Mouse (Mus musculus): Measurements from ENCODE around the gene Cabin1. TPM values are rescaled to one million over a fixed set of nuclear protein-coding genes. Genes with fewer than 3 reads are reported as not detected.
"Not testable (repeated sequence)": the region's sequence is repeated elsewhere in the genome, so short reads cannot be mapped to it uniquely, and the experiment has no call there.

The Cabin1 gene
- 10 to 100 TPM; 24.8 to 27.1 (median 26.2) TPM for polyA plus RNA-seq (2017; shearing (Covaris generic))

DNA sequence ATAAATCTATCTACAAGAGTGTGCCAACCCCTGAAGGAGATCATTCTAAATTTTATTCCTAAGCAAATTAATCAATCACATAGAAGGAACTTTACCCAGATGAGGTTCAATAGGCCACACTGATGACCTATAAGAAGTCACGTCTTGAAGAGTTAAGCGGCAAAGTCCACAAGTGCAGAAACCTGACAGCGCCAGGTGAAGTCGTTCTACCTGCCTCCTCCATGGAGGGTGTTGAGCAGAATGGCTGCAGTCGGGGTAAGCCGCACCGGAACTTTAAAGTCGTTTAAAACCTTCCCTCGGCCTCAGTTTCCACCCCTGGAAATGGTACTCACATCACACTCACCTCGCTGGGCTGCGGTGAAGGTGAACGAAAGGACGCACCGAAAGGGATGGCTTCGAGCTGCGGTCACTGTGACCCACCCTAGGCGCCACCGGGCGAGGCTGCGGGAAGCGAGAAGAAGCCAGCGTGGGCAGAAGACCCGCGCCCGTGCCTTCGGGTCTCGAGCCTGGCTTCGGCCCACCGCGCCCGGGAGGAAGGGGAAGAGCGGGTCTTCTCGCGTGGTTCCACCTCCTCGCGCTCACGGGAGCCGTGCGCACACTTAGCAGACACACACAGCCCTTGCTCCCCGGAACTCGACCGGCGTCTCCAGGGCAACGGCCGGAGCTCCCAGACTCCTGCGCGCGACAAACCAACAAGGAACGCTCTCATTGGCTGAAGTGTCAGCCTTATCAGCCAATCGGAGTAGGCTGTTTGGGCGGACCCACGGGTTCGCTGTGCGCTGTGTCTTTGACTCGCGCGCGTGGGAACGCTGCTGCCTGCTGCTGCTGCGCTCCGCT lies at the start of gene Cabin1:
Gene Cabin1 (minus strand): TSS at position 660 of the 837 bp plus-strand sequence.
- ATAC-seq: peak; percentile 98

DNA sequence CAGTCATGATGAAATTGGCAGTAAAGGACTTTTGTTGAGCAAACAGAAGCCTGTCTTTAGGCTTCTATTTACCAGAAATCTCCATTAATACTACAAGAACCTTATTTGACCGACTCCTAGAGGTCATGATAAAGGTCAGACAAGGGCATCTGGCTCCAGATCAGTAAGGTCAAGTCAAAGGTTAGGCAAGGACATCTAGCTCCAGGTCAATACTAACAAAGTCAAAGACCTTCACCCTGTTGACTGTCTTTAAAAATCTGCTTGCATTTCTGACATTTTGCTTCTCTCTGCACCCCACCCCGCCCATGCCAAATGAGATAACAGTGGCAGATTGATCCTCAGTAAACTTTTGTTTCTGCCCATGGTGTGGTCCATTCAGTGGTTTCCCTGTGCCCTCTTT lies 40.1 kb upstream of the Cabin1 start:
- no peak for ATAC-seq

DNA sequence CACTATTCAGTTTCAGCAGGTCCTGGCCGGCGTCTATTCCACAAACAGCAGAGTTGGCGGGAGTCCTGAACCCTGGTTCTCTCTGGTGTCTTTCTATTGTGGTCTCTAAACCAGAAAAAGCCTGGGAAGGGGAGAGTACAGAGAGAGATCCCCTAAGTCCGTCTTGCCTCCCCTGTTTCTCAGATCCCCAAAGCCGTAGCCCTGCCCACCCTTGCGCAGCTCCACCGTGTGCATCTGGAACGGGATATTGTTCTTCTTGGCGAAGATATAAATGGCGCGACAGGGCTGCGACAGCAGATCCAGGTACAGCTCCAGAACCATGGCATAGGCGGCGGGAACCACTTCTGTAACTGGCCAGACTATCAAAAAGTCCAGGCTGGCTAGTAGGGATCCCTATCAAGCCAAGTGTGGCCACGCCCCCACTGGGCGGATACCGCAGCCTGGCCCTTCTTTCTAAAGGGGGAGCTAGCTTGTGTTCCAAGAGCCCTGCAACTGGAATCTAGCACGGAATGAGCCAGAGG lies 34.1 kb upstream of the Cabin1 start, which contains the start of gene Gstt1:
Gene Gstt1 (minus strand): TSS at position 409 of the 521 bp plus-strand sequence.
- ATAC-seq: peak; percentile 37

DNA sequence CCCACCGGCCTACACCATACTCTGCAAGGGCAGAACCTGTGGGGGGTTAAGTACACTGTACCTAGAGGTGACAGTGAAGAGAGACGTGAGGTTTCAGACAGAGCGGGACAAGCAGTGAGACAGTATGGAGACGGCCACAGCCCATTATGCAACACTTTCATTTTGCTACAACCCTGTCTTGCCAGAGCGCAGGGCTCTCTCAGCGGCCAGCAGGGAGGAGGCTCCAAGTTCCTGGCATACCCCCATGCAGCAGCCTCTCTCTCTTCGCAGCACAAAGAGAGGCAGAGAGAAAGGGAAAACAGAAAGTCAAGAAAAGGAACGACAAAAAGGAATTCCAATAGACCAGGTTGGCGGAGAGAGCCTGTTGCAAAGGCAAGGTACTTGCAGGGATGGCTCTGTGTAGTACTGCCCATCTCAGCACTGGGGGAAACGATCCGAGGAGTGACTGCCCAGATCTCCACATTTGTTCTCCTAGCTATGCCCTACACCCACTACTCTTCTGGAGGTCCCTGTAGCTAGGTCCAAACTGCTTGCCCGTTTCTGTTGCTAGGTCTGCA lies 33.6 kb upstream of the Cabin1 start:
- peak; percentile 70 for ATAC-seq

DNA sequence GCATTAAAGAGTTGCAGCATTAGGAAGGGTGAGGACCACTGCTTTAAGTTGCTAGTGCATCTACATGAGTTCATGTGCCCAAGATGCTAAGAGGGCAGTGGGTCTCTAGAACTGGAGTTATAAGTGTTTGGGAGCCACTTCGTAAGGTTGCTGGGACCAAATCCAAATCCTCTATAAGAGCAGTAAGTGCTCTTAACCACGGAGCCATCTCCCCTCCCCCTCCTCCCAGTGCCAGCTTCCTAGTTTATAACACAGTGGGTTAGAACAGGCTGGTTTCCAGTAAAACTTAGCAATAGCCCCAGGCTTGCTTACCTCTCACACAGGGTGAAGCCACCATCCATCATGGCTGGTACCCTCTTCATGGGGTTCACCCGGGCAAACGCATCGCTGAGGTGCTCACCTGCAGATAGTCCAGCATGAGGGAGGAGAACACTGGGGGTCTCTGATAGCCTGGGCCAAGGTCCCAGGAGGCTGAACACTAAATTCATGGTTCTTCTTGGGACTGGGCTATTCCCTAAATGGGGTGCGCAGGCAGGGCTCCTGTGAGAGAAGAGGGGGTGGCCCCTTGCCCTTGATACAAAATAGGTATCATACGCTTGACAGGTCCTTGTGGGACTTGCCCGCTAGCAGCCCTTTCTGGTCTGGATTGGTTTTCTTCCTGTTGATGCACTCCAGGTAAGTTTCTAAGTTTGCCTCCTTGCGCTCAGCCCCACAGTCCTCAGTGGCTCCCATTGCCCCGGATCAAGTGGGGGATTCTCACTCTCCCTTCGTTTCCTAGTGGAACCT lies 32.8 kb upstream of the Cabin1 start:
- ATAC-seq: no peak

DNA sequence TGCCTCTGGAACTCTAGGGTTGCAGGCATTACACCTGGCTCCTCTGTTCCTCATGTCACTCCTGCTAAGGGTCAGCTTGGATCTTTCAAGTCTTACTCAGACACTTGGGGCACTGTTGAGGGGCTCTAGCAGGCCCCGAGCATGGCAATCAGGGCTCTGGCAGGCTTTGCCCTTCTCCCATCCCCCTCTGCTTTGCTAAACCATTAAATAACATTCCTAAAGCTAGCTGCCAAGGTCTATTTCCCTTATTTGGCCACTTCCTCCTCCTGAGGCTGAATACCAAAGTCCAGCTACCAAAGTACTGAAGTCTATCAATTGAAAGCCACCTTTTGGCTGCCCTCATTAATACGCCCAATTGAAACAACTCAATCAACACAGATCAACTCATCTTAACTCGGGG lies 30.7 kb upstream of the Cabin1 start:
- ATAC-seq: no peak

DNA sequence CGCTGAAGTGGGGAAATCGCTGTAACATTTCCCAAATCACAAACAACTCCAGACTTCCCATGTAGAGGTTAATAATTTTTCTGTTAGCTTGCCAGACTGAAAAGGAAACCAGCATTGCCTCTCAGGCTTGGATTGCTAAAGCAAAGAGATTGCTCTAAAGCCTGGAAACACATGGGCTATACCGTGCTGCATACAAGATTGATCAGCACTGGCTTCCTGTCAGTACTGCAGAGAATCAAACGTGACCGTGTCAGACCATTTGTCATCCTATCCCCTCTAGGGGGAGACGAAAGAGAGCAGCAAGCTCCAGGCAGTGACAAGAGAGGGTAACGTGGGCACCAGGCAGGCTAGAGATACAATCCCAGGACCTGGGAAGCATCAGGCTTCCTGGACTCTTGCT lies 26.6 kb upstream of the Cabin1 start:
- ATAC-seq: no peak

DNA sequence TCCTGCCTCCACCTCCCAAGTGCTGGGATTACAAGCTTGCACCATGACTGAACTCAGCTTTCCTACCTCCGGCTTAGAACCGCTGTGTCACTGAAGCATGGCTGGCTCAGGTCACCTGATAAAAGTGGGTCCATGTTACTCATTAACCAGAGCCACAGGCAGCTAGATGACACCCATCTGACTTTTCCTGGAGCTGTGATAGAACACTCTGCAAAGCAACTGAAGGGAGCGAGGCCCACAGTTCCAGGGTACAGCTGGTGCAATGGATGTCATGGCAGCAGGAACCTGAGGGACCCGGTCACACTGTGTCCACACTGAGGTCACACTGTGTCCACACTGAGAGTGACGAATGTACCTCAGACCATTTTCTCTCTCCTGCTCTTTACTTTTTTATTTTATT lies 25.7 kb upstream of the Cabin1 start:
- ATAC-seq: no peak

DNA sequence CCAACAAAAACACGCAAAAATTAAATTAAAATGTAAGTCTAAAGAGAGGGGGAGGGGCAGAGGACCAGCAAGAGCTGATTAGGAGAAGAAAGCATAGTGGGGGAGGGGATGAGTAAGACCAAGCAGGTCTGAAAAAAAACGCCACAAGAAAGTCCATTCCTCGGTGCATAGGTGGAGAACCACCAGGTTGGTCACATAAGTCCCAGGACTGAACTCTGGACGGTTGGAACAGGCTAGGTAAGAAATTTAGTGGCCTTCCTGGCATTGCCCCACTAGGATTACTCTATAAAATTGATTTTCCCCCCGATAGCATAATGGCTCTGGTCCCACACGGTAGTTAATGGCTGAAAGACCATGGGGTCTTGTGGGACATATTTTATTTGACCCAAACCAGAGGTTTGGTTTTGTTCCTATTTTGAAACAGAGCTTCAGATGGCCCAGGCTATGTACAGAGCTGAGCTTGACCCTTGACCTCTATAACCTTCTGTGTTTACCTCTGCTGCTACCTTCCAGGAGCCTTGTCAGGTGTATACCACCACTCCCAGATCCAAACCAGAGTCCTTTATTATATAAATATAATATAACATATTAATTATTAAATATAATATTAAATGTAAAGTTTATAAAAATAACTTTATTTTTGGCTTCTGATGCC lies 25.1 kb upstream of the Cabin1 start:
- ATAC-seq: no peak

DNA sequence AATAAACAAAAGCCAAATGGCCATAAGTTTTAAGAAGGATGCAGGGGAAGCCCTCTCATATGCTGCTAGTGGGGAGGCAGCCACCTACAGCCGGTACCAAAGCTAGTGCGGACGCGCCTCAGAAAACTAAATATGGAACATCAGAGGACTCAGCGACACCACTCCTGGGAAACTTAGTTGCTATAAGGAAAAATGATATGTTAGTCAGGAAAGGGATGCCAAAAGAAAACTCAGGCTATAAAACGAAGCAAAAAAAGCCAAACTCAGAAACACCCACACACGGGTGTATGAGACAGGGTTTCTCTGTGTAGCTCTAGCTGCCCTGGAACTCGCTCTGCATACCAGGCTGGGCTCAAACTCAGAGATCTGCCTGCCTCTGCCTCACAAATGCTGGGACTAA lies 24.1 kb upstream of the Cabin1 start:
- ATAC-seq: no peak

DNA sequence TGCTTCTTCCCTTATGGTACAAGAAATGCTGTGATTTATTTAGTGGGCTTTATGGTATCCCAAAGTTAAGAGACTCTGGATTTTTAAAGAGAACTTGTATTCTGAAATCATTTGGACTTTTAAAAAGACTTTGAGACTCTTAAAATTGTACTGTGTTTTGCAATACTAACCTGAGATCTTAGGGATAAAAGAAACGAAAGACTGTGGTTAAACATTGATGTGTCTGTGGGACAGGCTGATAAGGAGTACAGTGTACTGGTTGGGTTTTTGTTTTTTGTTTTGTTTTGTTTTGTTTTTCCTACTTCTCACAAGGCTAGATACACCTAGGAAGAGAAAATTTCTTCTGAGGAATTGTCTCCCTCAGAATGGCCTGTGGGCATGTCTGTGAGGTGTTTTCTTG lies 21.3 kb upstream of the Cabin1 start:
- ATAC-seq: no peak

DNA sequence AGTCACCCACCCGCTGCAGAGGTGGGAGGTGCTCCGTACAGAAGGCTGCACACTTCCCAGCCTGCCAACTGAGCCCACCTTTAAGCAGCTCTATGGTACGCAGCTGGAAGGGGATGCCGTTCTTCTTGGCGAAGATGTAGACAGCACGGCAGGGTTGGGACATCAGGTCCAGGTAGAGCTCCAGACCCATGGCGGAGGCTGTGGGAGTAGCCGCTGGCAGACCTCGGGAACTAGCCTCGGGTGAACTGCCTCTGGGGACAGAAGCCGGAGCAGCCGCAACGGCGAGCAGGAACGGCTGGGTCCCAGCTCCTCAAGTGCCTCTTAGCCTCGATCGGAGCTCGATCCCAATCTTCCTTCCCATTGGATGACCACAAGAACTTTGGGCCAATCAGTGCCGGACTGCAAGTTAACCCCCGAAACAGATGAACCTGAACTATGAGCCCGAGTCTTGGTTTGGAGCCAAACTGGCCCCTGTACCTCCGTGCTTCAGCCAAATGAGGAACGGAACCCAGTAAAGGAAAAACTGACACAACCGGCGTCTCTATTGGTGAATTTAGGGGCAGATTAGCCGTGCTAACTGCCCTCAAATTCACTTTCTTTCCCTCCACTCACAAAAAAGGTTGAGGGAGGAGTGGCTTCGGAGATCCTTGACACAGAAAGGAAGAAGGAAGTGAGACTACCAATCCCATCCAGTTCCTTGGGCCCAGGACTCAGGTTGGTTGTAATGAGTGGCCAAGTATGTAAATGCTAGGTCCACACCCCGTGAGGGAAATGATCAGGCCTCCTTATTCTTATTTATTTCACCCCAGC lies 16.8 kb upstream of the Cabin1 start, which contains the start of the genes Gm20441 and Gstt3:
Gene Gm20441 (minus strand): TSS at position 186 of the 810 bp plus-strand sequence.
Gene Gstt3 (minus strand): TSS at position 646 of the 810 bp plus-strand sequence.
- peak; percentile 55 for ATAC-seq

DNA sequence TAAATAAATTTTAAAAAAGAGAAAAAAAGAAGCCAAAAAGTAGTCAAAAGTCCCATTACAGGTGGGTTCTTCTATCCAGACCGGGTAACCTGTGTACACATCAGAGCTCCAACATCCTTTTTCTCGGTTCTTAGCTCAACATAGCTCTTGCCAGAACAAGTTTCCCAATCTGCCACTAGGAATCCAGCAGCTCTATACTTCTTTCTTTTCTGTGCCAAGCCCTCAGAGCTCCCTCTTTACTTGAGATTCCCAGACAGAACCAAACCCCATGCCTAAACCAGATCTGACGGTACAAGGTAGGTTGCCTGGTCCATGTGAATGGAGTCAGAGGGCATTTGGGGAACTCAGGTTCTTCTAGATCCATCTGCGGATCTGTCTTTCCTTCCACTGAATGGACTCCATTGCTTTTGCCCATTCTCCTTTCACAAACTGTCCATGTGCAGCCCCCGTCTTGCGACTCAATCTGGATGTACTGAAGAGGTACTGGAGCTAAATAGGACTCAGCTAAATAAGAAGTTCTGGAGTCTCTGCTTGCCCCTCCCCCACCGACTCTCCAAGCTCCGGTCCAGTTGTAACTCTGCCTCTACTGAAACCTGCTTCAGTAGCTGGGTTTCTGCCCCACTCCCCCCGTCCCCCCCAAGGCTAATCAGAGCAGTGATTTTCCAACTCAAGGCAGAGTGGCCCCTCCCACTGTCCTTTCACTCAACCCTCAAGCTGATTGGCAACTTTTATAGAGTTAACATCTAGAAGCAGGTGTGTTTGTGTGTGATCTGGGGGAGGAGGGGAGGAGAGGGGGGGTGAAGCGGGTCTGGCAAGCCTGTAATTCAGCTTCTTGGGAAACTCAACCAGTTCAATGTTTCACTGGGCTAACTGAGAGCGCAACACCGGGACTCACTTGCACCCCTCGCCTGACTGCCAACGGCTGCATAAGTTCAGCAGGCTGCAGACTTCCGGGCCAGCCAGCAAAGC lies 15.3 kb upstream of the Cabin1 start:
- ATAC-seq: peak; percentile 18

DNA sequence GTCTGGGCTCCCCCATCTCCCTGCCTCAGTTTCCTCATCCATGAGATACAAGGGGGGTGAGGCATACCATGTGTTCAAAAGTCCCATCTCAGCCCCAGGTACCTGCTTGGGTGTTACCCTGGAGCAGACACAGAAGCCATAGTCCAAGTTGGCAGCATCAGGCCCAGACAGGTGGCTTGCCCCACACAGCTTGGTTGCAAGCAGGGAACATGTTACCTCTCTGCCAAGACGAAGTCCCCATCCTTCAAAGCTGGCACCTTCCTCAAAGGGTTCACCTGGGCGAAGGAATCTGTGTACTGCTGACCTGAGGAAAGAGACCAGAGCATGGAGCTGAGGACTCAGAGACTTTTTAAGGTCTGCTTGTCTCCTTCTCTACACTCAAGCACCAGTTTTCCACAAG lies 13.7 kb upstream of the Cabin1 start:
- ATAC-seq: no peak

DNA sequence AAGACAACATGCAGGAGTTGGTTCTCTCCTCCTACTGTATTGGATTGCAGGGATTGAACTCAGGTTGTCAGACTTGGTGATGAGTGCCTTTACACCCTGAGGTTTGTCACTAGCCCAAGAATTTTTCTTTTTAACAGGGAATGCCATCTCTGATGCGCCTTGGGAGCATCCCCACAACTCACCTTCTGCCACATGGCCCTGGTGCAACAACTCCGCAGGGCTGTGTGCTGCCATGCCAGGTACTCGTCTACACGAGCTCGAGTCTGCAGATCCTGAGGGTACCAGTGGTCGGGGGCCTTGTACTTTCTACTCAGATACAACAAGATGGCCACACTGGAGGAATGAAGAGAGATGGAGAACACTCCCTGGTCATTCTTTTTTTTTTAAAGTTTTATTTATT lies 12.4 kb upstream of the Cabin1 start:
- ATAC-seq: no peak

DNA sequence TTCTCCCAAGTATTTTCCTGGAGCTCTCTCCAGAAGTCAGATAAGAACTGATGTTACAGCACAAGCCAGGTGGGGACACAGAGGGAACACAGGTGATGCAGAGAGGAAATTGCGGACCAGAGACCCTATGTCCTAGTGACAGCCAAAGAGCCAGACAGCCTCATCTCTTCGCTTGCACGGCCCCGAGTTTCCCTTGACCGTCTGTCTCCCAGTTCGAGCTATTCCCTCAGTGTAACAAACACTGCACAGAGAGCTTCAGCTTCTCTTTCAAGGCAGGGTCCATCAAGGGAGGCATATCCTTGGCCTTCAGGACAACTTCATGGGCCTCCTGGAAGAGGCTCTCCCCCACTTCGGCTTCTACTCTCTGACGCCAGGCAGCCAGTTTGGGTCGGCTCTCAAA lies 10.4 kb upstream of the Cabin1 start:
- ATAC-seq: no peak

DNA sequence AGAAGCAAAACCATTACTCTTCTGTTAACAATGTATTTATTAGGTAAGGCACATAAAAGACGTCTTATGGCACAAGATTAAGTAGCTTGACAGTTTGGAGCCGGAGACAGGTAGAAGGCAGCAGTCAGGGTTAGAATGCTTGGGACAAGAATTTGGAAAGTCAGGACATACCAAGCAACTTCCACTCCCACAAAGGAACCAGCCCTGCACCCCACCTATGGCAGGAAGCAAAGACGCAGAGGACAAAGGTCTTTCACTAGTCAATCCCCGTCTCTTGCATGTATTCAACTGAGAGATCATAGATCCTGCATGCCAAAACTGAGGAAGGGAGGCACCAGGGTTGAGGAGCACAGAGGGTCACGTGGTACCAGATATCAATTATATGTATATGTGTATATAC lies 10.0 kb upstream of the Cabin1 start:
- ATAC-seq: no peak

DNA sequence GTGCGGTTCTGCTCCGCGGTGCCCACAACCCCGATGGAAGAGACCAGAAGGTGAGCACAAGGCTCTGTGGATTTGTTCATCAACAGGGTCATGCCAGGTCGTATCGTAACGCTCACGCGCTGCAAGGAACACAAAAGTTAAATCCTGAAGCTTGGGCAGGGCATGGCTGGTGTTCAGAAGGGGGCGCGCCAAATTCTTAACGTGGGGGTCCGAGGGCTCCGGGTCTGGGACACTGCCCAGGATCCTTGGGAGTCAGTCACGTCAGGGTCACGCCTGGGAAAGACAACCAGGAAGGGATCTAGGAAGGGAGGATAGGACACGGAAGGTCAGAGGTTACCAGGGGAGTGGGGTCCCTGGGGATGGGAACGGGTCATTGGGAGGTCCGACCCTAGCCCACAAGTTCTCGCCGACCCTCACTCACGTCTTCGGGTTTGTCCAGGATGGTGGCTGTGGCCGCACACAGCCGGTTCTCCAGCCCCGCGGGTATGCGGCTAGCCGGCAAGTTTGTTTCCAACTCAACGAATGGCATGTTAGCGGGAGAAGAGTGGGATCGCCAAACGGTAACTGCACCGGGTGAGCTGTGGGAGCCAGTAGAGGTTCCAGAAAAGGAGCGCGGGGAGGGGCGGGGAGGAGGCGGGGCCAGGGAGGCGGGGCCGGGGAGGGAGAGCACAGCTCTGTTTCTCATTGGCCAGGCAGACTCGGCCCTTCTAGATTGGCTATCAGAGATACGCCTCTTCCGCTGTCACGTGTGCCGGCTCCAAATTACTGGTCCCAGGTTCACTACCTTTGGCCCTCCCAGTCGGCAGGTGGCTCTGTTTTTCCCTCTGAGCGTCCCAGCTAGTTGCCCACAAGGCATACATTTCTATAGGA lies 8.9 kb upstream of the Cabin1 start, which contains the start of gene Ddt:
Gene Ddt (minus strand): TSS at position 620 of the 870 bp plus-strand sequence.
- ATAC-seq: peak; percentile 99

DNA sequence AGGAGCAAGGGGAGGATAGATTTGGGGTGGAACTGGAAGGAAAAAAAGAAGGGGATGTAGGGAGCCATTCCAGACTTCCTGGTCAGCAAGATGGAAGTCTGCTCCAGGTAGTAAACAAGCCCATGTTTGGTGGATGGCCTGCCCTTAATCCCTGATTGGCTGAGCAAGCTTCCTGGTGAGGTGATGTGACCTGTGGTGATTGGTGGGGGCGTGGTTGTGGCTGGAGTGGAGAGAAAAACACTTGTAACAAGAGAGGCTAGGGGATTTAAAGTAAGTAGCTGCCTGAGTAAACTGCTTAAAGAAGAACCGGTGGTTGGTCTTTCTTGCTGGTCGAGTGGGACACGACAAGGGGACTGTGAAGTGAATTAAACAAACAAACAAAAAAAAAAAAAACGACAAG lies 3.6 kb upstream of the Cabin1 start:
- ATAC-seq: not testable (repeated sequence)

Measured in inflammation-experienced regulatory T-cells, adult 6 months (primary cell).